Mouse (Mus musculus) retina, adult 2 months (tissue): ENCODE measurements around the gene Mrpl58.

Source experiments
- DNase-seq: peaks from one replicate; pipeline ENCODE4 v3.0.0-alpha.2; 2012; ENCODE audit warnings: low read depth, low spot score

The Mrpl58 gene

GRCm38 (mm10) chr11:115455619-115456018, 52.1 kb downstream of the Mrpl58 start:
- no peak for DNase-seq

GRCm38 (mm10) chr11:115456182-115456581, 52.6 kb downstream of the Mrpl58 start:
- no peak for DNase-seq

GRCm38 (mm10) chr11:115457405-115457804, 53.9 kb downstream of the Mrpl58 start:
- no peak for DNase-seq

GRCm38 (mm10) chr11:115460976-115461375, 57.4 kb downstream of the Mrpl58 start:
- DNase-seq, result no peak

GRCm38 (mm10) chr11:115461846-115462242, 58.3 kb downstream of the Mrpl58 start:
- no peak for DNase-seq
